In the genomic region with DNA sequence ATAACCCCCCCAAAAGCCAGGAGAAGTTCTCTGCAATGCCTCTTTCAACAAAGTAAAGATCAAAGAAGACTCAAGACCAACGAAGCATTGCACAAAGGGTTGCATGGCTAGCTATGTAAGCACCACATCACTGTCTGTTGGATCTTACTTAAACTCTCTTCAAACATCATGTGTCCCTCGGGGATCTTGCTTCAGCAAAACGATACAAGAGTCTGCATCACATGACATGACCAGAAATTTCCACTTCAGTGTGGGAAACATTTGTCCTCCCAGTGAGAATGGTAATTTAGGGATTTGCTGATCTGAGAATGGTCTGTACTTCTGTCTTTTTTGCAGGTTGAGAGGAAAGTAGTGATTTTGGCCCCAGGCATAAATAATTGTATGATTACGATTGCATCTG, we compare ENCODE assay signal across 12 mouse cellular contexts.
"Had no signal": no experiment of that assay in that cellular context is flagged by ENCODE, and none has a peak within 500 bp of the region (broad histone marks: within the 10 kb centered on the region; RNA-seq: fewer than 3 reads in every experiment).

No protein-coding gene starts in this region.

- H3K36me3 ChIP-seq: limb, embryonic 13.5 days; midbrain, embryonic 10.5 days; neural tube, embryonic 15.5 days had no signal

- H3K4me3 ChIP-seq: layer of hippocampus, adult 2 months; limb, embryonic 13.5 days; midbrain, embryonic 10.5 days; myocyte; neural tube, embryonic 15.5 days had no signal

- H3K27me3 ChIP-seq: limb, embryonic 13.5 days; neural tube, embryonic 15.5 days had no signal

- H3K27ac ChIP-seq: layer of hippocampus, adult 2 months; limb, embryonic 13.5 days; liver, embryonic 14.5 days; midbrain, embryonic 10.5 days; neural tube, embryonic 15.5 days had no signal

- H3K4me1 ChIP-seq: limb, embryonic 13.5 days had no signal

- H3K9ac ChIP-seq: limb, embryonic 13.5 days; liver, embryonic 14.5 days; neural tube, embryonic 15.5 days had no signal

- H3K9me3 ChIP-seq: limb, embryonic 13.5 days; midbrain, embryonic 10.5 days; neural tube, embryonic 15.5 days had no signal

- DNase-seq: left cerebral cortex, postnatal 4 days; midbrain, embryonic 14.5 days; right cerebral cortex, adult 18-20 months; spleen, adult 18-20 months; thymus, adult 18-20 months; thymus, postnatal 14 days had no signal

- H3K4me2 ChIP-seq: limb, embryonic 13.5 days; neural tube, embryonic 15.5 days had no signal
